Mouse (Mus musculus) hindbrain, embryonic 10.5 days (tissue): Measurements from ENCODE around the gene Galnt14. TPM values are rescaled to one million over a fixed set of nuclear protein-coding genes. Genes with fewer than 3 reads are reported as not detected.

ENCODE experiments used
- DNase-seq: peaks from one replicate; pipeline ENCODE4 v3.0.0-alpha.2; 2017; ENCODE audit warnings: low spot score
- H3K27ac ChIP-seq: fragments of 300-500 bp; sonication (generic); 2 replicates; pipeline ENCODE4 v1.5.1; 2016; ENCODE audit warnings: mild to moderate bottlenecking, moderate library complexity
- H3K27me3 ChIP-seq: fragments of 300-500 bp; sonication (generic); 2 replicates; pipeline ENCODE4 v1.6.1; 2016; ENCODE audit warnings: mild to moderate bottlenecking; ENCODE audit not compliant: poor library complexity, insufficient read depth, severe bottlenecking
- H3K36me3 ChIP-seq: fragments of 300-500 bp; sonication (generic); 2 replicates; pipeline ENCODE4 v1.6.1; 2016; ENCODE audit warnings: mild to moderate bottlenecking, moderate library complexity
- H3K4me1 ChIP-seq: fragments of 300-500 bp; sonication (generic); replicated peaks from 2 replicates; pipeline ENCODE4 v1.6.1; 2016; ENCODE audit warnings: mild to moderate bottlenecking
- H3K4me3 ChIP-seq: fragments of 300-500 bp; sonication (generic); 2 replicates; pipeline ENCODE4 v1.5.1; 2016; ENCODE audit warnings: mild to moderate bottlenecking, moderate library complexity
- H3K9me3 ChIP-seq: fragments of 300-500 bp; sonication (generic); 2 replicates; pipeline ENCODE4 v1.6.1; 2016; ENCODE audit warnings: mild to moderate bottlenecking, moderate library complexity
- WGBS: fragments of 180-500 bp; shearing (Covaris S2); methylation state at CpG from one replicate; pipeline ENCODE4 v1.1.7; 2016; 5-methylcytosine and 5-hydroxymethylcytosine counted together
- polyA plus RNA-seq: library from polyadenylated mRNA; unstranded; fragments of >200 nt; fragmentation: Nextera tagmentation; extraction: Ambion mirVana; gene quantifications from 2 replicates; pipeline ENCODE4 v1.2.1, GENCODE M21; 2016

Gene Galnt14
- polyA plus RNA-seq, 1 experiment from 2014 or later, result 5.3 TPM

DNA sequence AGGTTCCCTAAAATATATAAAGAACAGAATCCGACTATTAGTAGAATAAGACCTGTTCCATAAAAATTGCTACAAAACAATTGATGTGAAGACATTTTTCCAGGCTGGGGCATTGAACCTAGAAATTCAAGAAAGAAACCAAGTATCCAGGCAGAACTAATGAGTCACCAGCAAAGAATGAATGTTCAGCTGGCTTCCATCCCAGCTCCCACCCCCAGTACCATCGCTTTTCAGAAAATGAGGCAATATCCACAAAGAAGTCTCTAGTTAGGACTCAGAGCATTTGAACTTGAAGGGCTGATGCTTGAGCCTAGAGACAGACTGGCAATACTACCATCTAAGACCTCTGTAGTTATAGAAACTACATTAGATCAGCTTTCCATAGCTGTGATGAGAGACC, 118.2 kb downstream of the Galnt14 start:
- no peaks in the 10 kb centered on the region for H3K9me3 ChIP-seq
- no peak overlapping the region for H3K27ac ChIP-seq
- no peaks in the 10 kb centered on the region for H3K27me3 ChIP-seq
- 90% methylated on average over 2 of the region's 2 CpGs for WGBS
- H3K4me3 ChIP-seq, result no peak overlapping the region
- DNase-seq, result no peak
- H3K4me1 ChIP-seq, result no peaks in the 10 kb centered on the region
- H3K36me3 ChIP-seq, result no peaks in the 10 kb centered on the region

DNA sequence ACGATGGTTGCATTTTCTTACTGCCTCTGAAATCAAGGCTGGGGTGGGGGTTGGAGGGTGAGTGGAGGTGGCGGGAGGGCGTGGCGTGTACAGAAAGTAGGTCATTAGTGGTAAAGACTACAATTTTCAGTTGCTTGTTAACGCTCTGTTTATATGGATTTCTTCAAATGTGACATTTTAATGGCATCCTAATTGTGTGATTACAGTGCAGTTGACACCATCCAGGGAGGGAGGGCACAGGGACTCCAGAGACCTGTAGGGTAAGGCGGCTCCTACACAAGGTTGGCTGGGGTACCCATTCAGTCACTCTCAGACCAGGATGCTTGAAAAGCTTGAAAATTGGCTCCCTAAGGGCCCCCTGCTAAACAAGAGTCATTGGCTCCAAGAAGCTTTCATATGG, 122.7 kb downstream of the Galnt14 start:
- H3K27ac ChIP-seq, result no peak overlapping the region
- DNase-seq, result no peak
- no peak overlapping the region for H3K4me3 ChIP-seq
- no peaks in the 10 kb centered on the region for H3K27me3 ChIP-seq
- 91% methylated on average over 6 of the region's 6 CpGs for WGBS
- H3K36me3 ChIP-seq, result no peaks in the 10 kb centered on the region
- H3K9me3 ChIP-seq, result no peaks in the 10 kb centered on the region
- H3K4me1 ChIP-seq, result peaks cover 7% of the 10 kb centered on the region; the same call in 1 of the 2 replicates

DNA sequence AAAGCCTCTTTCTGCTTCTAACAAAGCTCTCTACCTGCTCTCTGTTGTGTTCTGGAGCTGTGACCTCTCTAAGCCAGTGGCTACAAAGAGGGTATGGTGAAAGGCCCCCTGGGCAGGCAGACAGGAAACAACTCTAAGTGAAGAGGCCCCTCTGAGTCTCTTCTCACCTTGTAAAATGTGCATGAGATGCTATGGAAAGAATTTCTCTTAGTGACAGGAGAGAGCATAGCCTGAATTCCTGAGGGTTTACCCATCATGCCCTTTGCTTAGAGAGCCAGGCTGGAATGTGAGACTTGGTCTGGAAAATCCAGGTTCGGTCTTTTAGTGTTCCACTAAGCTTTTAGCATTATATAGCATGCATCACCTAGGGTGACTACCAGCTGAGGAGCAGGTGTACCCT, 136.1 kb downstream of the Galnt14 start:
- Histone ChIP-seq H3K27ac (no peak overlapping the region), H3K36me3 (no peaks in the 10 kb centered on the region), H3K27me3 (no peaks in the 10 kb centered on the region; the same call in 1 of the 2 replicates), H3K4me3 (no peak overlapping the region), H3K9me3 (no peaks in the 10 kb centered on the region), H3K4me1 (0 out of 2 replicates have a peak, but pooled peaks cover 3% of the 10 kb centered on the region)
- DNase-seq, result no peak
- 76% methylated on average over 1 of the region's 1 CpGs for WGBS

DNA sequence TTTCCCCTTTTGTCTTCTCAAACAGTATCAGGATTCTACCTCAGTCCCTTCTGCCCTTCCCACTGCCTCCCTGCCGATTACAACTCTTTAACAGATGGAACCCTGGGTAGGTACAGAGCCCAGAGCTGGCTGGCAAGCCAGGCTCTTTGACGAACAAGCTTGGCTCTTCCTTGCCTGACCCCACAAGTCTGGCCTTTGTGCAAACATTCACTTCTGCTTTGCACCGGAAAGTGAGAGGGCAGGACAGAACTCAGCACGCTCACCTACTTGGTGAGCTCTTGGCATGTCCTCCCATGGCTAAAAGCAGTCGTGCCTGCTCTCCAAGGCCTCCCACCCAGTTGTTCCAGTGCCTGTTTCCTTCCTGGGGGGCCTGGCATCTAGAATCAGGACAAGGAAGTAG, 137.4 kb downstream of the Galnt14 start:
- Histone ChIP-seq H3K4me1 (0 out of 2 replicates have a peak, but pooled peaks cover 3% of the 10 kb centered on the region), H3K27ac (no peak overlapping the region), H3K36me3 (no peaks in the 10 kb centered on the region), H3K9me3 (no peaks in the 10 kb centered on the region), H3K4me3 (no peak overlapping the region), H3K27me3 (no peaks in the 10 kb centered on the region; the same call in 1 of the 2 replicates)
- no peak for DNase-seq
- WGBS, result 78% methylated on average over 5 of the region's 5 CpGs

DNA sequence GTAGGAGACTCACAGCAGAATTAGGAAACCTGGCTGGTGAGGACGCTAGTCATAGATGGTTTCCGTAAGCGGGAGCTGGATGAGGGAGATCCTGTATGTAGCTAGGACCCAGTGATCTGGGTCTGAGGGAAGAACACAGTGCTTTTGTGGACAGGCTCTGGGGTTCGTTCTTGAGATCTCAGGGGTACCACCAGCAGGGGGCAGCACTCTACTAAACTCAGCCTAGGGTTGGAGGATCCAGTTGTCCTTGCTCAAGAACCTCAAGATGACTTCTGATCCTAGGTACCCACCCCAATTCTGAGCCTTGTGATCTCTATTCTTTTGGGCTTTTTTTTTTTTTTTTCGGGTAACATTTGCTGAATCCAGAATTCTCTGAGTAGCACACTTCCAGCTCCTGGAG, 137.8 kb downstream of the Galnt14 start:
- Histone ChIP-seq H3K27ac (no peak overlapping the region), H3K27me3 (no peaks in the 10 kb centered on the region; the same call in 1 of the 2 replicates), H3K36me3 (no peaks in the 10 kb centered on the region), H3K4me3 (no peak overlapping the region), H3K9me3 (no peaks in the 10 kb centered on the region), H3K4me1 (0 out of 2 replicates have a peak, but pooled peaks cover 3% of the 10 kb centered on the region)
- peak; percentile 31 for DNase-seq
- WGBS, result 80% methylated on average over 5 of the region's 5 CpGs

DNA sequence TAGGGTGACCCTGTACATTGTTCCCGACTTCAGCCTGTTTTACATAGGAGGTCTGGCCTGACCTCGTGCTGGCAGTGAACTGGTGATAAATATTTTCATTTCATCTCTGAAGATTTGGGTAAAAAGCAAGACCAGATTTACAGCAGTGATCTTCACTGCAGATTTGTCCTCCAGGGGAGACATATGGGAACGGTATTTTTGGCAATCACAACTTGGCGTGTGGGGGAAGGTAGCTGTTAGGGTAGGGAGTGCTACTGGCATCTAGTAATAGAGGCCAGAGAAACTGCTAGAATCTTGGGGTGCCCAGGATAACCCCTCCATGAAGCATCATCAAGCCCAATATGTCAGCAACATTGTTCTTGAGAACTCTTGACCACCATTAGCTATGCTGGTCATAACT, 138.3 kb downstream of the Galnt14 start:
- H3K27me3 ChIP-seq, result no peaks in the 10 kb centered on the region; the same call in 1 of the 2 replicates
- H3K4me3 ChIP-seq, result no peak overlapping the region
- no peak overlapping the region for H3K27ac ChIP-seq
- DNase-seq, result no peak
- H3K36me3 ChIP-seq, result no peaks in the 10 kb centered on the region
- H3K4me1 ChIP-seq, result 0 out of 2 replicates have a peak, but pooled peaks cover 3% of the 10 kb centered on the region
- 72% methylated on average over 4 of the region's 4 CpGs for WGBS
- no peaks in the 10 kb centered on the region for H3K9me3 ChIP-seq

DNA sequence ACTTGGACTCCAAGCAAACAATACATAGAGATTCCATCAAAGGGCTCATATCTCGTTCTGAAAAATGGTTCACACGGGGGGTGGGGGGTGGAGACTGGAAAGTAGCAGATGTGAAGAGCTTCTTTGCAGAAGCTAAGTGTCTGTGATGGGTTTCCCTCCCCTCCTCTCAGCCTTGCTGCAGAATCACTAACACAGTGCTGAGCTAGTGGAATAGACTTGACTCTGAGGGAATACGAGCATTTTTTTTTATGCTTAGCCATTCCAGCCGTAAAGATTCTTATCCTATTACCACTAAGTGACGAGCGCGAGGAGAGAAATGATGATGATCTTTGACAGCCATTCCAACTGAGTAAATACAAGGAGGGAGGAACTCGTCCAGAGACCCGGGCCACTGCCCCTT, 142.0 kb downstream of the Galnt14 start:
- Histone ChIP-seq H3K4me1 (no peaks in the 10 kb centered on the region), H3K27ac (no peak overlapping the region)
- 75% methylated on average over 9 of the region's 9 CpGs for WGBS

DNA sequence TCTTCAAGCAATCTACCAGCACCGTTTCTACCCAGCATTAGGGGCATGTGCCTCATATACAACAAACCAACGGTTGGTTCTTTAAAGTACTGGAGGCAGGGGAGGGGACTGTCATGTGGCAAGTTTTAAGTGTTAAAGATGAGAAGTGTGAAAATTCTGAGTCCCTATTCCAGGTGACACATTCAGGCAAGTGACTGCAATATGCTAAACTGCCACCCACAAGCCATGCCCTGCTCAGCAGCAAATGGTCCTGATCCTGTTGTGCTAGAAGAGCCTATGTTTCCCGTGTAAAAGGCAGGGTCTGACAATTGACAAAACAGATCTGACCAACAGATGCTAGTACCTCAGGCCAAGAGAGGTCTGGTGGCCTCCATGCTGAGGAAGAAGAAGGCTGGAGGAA, 149.1 kb downstream of the Galnt14 start:
- 75% methylated on average over 3 of the region's 3 CpGs for WGBS
- DNase-seq, result no peak
- Histone ChIP-seq H3K27ac (no peak overlapping the region), H3K4me1 (no peaks in the 10 kb centered on the region), H3K4me3 (no peak overlapping the region), H3K36me3 (no peaks in the 10 kb centered on the region), H3K27me3 (no peaks in the 10 kb centered on the region), H3K9me3 (no peaks in the 10 kb centered on the region)

More for the DNA sequence above, 142.0 kb downstream of the Galnt14 start:
- DNase-seq, result no peak
- H3K27me3 ChIP-seq, result no peaks in the 10 kb centered on the region; the same call in 1 of the 2 replicates
- H3K36me3 ChIP-seq, result no peaks in the 10 kb centered on the region
- no peaks in the 10 kb centered on the region for H3K9me3 ChIP-seq
- no peak overlapping the region for H3K4me3 ChIP-seq

DNA sequence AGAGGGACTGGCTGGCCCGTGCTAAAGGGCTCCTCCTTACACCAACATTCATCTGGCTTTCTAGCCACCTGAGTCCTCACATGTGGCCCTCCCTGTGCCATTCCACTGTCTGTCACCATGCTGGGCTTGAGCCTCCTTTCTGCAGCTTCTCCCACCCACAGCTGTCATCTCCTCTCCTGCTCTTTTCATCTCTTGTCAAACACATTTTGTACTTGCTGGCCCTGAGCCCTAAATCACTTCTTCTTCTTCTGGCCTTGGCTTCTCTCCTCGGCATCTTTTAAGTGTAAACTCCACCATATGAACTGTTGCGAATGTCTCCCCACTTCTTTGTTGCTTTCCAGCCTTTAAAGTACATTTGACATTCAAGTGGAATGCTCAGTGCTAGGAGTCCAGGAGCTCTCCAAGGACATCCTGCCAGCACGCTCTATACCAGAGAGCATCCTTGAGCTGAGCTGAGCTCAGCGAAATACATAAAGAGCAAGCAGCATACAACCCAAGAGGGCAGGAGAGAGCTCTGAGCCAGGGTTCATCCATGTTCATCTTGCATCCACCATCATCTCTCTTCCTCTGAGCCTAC, 150.0 kb downstream of the Galnt14 start:
- 85% methylated on average over 5 of the region's 5 CpGs for WGBS

DNA sequence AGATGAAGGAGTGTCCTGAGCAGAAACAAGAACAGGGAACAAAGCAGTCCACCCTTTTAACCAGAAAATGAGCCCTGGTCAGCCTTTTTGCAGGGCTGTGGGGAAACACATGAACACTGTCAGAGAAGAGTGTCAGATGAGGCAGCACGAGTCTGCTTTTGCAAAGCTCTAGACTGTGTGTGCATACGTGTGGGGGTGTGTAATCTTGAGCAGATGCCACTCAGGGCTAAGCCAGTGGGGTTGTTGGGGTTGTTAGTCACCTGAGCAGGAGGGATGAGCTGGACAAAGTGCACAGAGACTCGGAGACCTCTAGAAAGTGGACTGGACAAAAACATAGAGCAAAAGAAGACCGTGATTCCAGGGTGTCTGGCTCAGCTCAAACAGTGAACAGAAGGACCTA, 150.8 kb downstream of the Galnt14 start:
- DNase-seq, result no peak
- Histone ChIP-seq H3K27me3 (no peaks in the 10 kb centered on the region), H3K27ac (no peak overlapping the region), H3K4me1 (no peaks in the 10 kb centered on the region), H3K36me3 (no peaks in the 10 kb centered on the region), H3K9me3 (no peaks in the 10 kb centered on the region), H3K4me3 (no peak overlapping the region)
- WGBS, result 82% methylated on average over 4 of the region's 4 CpGs

More for the DNA sequence above, 150.0 kb downstream of the Galnt14 start:
- H3K9me3 ChIP-seq, result no peaks in the 10 kb centered on the region
- DNase-seq, result no peak
- H3K27ac ChIP-seq, result no peak overlapping the region
- H3K27me3 ChIP-seq, result no peaks in the 10 kb centered on the region
- no peaks in the 10 kb centered on the region for H3K36me3 ChIP-seq
- no peak overlapping the region for H3K4me3 ChIP-seq
- H3K4me1 ChIP-seq, result no peaks in the 10 kb centered on the region

DNA sequence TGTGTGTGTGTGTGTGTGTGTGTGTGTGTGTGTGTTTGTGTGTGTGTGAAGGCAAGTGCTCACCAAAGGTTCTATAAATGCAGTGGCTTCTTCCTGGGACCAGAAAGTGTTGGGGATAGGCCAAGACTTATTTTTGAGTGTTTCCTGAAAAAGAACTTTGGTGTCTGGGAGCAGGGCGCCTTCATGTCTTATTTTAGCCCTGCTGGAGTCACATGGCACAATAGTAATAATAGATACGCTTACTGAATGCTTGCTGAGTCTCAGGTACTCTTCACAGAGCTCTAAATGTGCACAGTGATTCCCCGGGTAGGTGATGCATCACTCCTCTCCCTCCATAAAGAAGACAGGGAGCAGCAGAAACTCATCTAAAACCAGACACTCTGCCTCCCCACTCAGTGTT, 153.2 kb downstream of the Galnt14 start:
- no peaks in the 10 kb centered on the region for H3K27me3 ChIP-seq
- no peak overlapping the region for H3K27ac ChIP-seq
- H3K4me1 ChIP-seq, result no peaks in the 10 kb centered on the region
- no peaks in the 10 kb centered on the region for H3K9me3 ChIP-seq
- no peak for DNase-seq
- no peak overlapping the region for H3K4me3 ChIP-seq
- H3K36me3 ChIP-seq, result no peaks in the 10 kb centered on the region
- WGBS, result 91% methylated on average over 3 of the region's 3 CpGs

DNA sequence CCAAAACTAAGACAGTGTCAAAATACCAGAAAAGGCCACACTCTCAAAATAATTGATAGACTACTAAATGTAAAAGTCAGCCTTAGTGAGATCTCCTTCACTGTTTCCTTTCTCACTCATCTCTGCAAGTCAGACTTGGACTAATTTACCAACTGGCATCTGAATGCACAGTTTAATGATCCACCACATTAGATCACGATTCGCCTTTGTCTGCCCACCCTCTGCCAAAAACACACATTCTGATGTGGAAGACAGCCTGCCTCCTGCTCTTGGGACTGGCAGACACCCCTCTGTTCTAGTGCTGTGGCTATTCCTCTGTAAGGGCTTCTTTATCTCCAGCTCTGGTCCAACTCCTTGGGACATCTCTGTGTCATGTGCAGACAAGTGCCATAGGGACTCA, 153.8 kb downstream of the Galnt14 start:
- Histone ChIP-seq H3K27ac (no peak overlapping the region), H3K27me3 (no peaks in the 10 kb centered on the region), H3K4me1 (no peaks in the 10 kb centered on the region), H3K9me3 (no peaks in the 10 kb centered on the region), H3K4me3 (no peak overlapping the region), H3K36me3 (no peaks in the 10 kb centered on the region)
- DNase-seq, result no peak
- WGBS, result 88% methylated on average over 2 of the region's 2 CpGs

DNA sequence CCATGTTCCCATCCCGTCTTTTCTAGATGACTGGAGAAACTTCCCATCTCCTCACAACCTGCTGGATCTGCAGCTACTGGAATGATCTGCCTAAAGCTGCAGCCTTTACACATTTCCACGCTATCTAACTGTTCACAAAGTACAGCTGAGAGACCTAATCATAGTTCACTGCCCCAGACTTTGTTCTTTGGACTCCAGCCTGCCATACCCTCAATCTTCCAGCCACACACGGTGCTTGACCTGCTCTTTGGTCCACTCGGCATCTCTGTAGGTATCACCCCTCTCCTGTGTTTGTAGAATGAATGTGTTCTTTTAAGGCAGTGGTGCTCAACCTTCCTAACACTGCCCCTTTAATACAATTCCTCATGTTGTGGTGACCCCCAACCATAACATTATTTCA, 155.6 kb downstream of the Galnt14 start:
- H3K36me3 ChIP-seq, result no peaks in the 10 kb centered on the region
- no peaks in the 10 kb centered on the region for H3K9me3 ChIP-seq
- no peaks in the 10 kb centered on the region for H3K4me1 ChIP-seq
- H3K4me3 ChIP-seq, result no peak overlapping the region
- WGBS, result 90% methylated on average over 4 of the region's 4 CpGs
- DNase-seq, result no peak
- H3K27me3 ChIP-seq, result no peaks in the 10 kb centered on the region
- H3K27ac ChIP-seq, result no peak overlapping the region
